Comparison of ENCODE assay signal across 23 mouse cellular contexts in genomic region chr12:75881554-75881953, GRCm38 (mm10).
A peak's percentile ranks its signal among the peaks of the same experiment; 100 is the strongest.
DNase-seq lines count a peak whose midpoint lies in the region; ATAC-seq lines count a peak whose summit lies in the region.
"Had no signal": no experiment of that assay in that cellular context is flagged by ENCODE, and none has a peak within 500 bp of the region (broad histone marks: within the 10 kb centered on the region; RNA-seq: fewer than 3 reads in every experiment).

No protein-coding gene starts in this region.

- H3K27me3 ChIP-seq in heart, embryonic 11.5 days (ENCODE audit: control insufficient read depth, insufficient read depth, low read length), result no peaks in the 10 kb centered on the region
- H3K27me3 ChIP-seq: CH12.LX; hindbrain, embryonic 12.5 days; lung, embryonic 15.5 days had no signal

- H3K9me3 ChIP-seq in heart, embryonic 11.5 days (replicated peaks; ENCODE audit: control insufficient read depth, low read length), result no peaks in the 10 kb centered on the region; the same call in 1 of the 2 replicates
- H3K9me3 ChIP-seq: forebrain, embryonic 10.5 days; hindbrain, embryonic 12.5 days; lung, embryonic 15.5 days had no signal

- ATAC-seq in heart, embryonic 11.5 days (replicated peaks; ENCODE audit: insufficient number of reproducible peaks, low FRiP score, low TSS enrichment), result no peak; the same call in 1 of the 2 replicates
- ATAC-seq: inflammation-experienced regulatory T-cells, adult 6 months had no signal

- H3K36me3 ChIP-seq in heart, embryonic 11.5 days (ENCODE audit: control insufficient read depth, insufficient read depth, low read length), result peaks cover 8% of the 10 kb centered on the region; the same call in 1 of the 2 replicates
- H3K36me3 ChIP-seq: lung, embryonic 15.5 days had no signal

- WGBS in heart, embryonic 11.5 days (ENCODE audit: insufficient replicate concordance), result 22% methylated on average over 4 of the region's 4 CpGs

- H3K4me3 ChIP-seq in heart, embryonic 11.5 days (ENCODE audit: low read depth, low read length), result no peak overlapping the region
- H3K4me3 ChIP-seq: forebrain, embryonic 10.5 days; gastrocnemius, adult 2 months; hindbrain, embryonic 12.5 days; lung, embryonic 15.5 days had no signal

- peaks cover 14% of the 10 kb centered on the region for H3K4me1 ChIP-seq in heart, embryonic 11.5 days (ENCODE audit: control insufficient read depth, insufficient read depth, low read length)
- H3K4me1 ChIP-seq: forebrain, embryonic 10.5 days; hindbrain, embryonic 12.5 days had no signal

- DNase-seq in lung, adult 18-20 months, result peak; percentile 10 to 12
- no peak for DNase-seq in lung, postnatal 14 days
- DNase-seq in NIH3T3 (ENCODE audit: low read depth), result peak; percentile 12
- DNase-seq in heart, postnatal 10 days, result peak; percentile 21 to 28
- DNase-seq in layer of hippocampus, postnatal 25 days (ENCODE audit: extremely low spot score in 1 of 2, low spot score in 1 of 2), result no peak
- no peak for DNase-seq in kidney, postnatal 36 days
- DNase-seq: adrenal gland, postnatal 36 days; cerebellum, adult 18-20 months; cerebellum, postnatal 25 days; embryo, embryonic 11 days; gastrocnemius, adult 2 months; kidney, adult 8-10 months; kidney, postnatal 14 days; right cerebral cortex, postnatal 14 days; spleen, adult 18-20 months; thymus, postnatal 36 days had no signal

- intact Hi-C loops in heart, postnatal 10 days (cut with DNase I), result no loop called here

- no peak overlapping the region for H3K4me2 ChIP-seq in heart, embryonic 11.5 days
- H3K4me2 ChIP-seq: hindbrain, embryonic 12.5 days; liver, embryonic 11.5 days; lung, embryonic 15.5 days had no signal

- no peak overlapping the region for H3K9ac ChIP-seq in heart, embryonic 11.5 days (ENCODE audit: low read depth, low read length)
- H3K9ac ChIP-seq: hindbrain, embryonic 12.5 days; lung, embryonic 15.5 days had no signal

- peak overlapping the region; percentile 10; the same call in 1 of the 2 replicates for H3K27ac ChIP-seq in heart, embryonic 11.5 days (ENCODE audit: low read depth, low read length)
- H3K27ac ChIP-seq: forebrain, embryonic 10.5 days; gastrocnemius, adult 2 months; hindbrain, embryonic 12.5 days; lung, embryonic 15.5 days had no signal

Comparison
In these comparisons a context has a peak if more than half of its experiments do, and no peak if none do; other contexts are left out.
1. DNase-seq: peak in lung, adult 18-20 months (2 of 2), NIH3T3 (single experiment) and heart, postnatal 10 days (2 of 2); none in lung, postnatal 14 days (single experiment), layer of hippocampus, postnatal 25 days (0 of 2) and kidney, postnatal 36 days (0 of 2).